Mouse (Mus musculus): ENCODE results near the gene Wdr91.

- TF ChIP-seq USF1 (IDR thresholded peaks at IDR 0.05; ENCODE audit: low read depth) (no peak), POLR2A (IDR thresholded peaks at IDR 0.05; ENCODE audit: insufficient read length, low read depth) (peak; percentile 27), TCF12 (IDR thresholded peaks at IDR 0.05; ENCODE audit: insufficient read depth, poor library complexity, severe bottlenecking) (no peak), TCF3 (IDR thresholded peaks at IDR 0.05; ENCODE audit: insufficient read length, low read depth) (no peak)
Measured at GRCm38 (mm10) chr6:34875966-34876834, 34.5 kb downstream of the Wdr91 start.

Measured in myocyte (in vitro differentiated cells).